Mouse (Mus musculus) intestine, postnatal 0 days (tissue): ENCODE measurements at regions not wholly inside any gene's neighbourhood (a gene's known extent, or its start where the extent isn't known, plus 50 kb on each side); places are given as distances from the start of the nearest gene placed in this dataset.

ENCODE experiments used
- ATAC-seq: fragments of 200-750 bp; cut with Nextera tagmentation; 2 replicates; pipeline ENCODE4 v1.8.0; 2017; ENCODE audit warnings: mild to moderate bottlenecking, moderate TSS enrichment, moderate library complexity
- H3K27ac ChIP-seq: fragments of 300-500 bp; sonication (generic); 2 replicates; pipeline ENCODE4 v1.5.1; 2014; ENCODE audit warnings: mild to moderate bottlenecking, low read depth, low read length, moderate library complexity
- H3K27me3 ChIP-seq: fragments of 300-500 bp; sonication (generic); replicated peaks from 2 replicates; pipeline ENCODE4 v1.6.1; 2014; ENCODE audit warnings: low read length, mixed read lengths; ENCODE audit not compliant: control insufficient read depth, insufficient read depth
- H3K36me3 ChIP-seq: fragments of 300-500 bp; sonication (generic); 2 replicates; pipeline ENCODE4 v1.6.1; 2014; ENCODE audit warnings: mild to moderate bottlenecking, moderate library complexity; ENCODE audit not compliant: control insufficient read depth, insufficient read depth
- H3K4me1 ChIP-seq: fragments of 300-500 bp; sonication (generic); replicated peaks from 2 replicates; pipeline ENCODE4 v1.6.1; 2014; ENCODE audit warnings: antibody characterized with exemption, low read length, mixed read lengths; ENCODE audit not compliant: control insufficient read depth, insufficient read depth
- H3K4me2 ChIP-seq: fragments of 300-500 bp; sonication (generic); replicated peaks from 2 replicates; pipeline ENCODE4 v1.6.1; 2014; ENCODE audit warnings: low read depth, mild to moderate bottlenecking, moderate library complexity
- H3K4me3 ChIP-seq: fragments of 300-500 bp; sonication (generic); 2 replicates; pipeline ENCODE4 v1.5.1; 2014; ENCODE audit warnings: low read depth, low read length
- H3K9ac ChIP-seq: fragments of 300-500 bp; sonication (generic); 2 replicates; pipeline ENCODE4 v1.6.1; 2014; ENCODE audit warnings: mild to moderate bottlenecking, low read depth, low read length
- H3K9me3 ChIP-seq: fragments of 300-500 bp; sonication (generic); 2 replicates; pipeline ENCODE4 v1.6.1; 2016; ENCODE audit warnings: mixed run types; ENCODE audit not compliant: control insufficient read depth
- CTCF ChIP-seq: sonication (generic); IDR thresholded peaks from 2 replicates; pipeline ENCODE4 v1.5.1; 2016; ENCODE audit warnings: low read depth, mild to moderate bottlenecking, control low read depth, antibody characterized with exemption, moderate library complexity
- WGBS: fragments of 180-500 bp; shearing (Covaris S2); extraction: QIAGEN DNeasy Blood & Tissue Kit; methylation state at CpG from one replicate; pipeline ENCODE4 v1.1.7; 2014; 5-methylcytosine and 5-hydroxymethylcytosine counted together

GRCm38 (mm10) chr14:72155197-72155907 is 336.3 kb downstream of the Gm9195 start:
- Histone ChIP-seq H3K9ac (no peak overlapping the region), H3K9me3 (no peaks in the 10 kb centered on the region), H3K27ac (no peak overlapping the region), H3K4me2 (no peak overlapping the region), H3K4me1 (no peaks in the 10 kb centered on the region), H3K36me3 (no peaks in the 10 kb centered on the region), H3K4me3 (no peak overlapping the region), H3K27me3 (no peaks in the 10 kb centered on the region)
- no peak for TF ChIP-seq CTCF
- ATAC-seq, result no peak
- WGBS, result 44% methylated on average over 11 of the region's 11 CpGs

GRCm38 (mm10) chr14:72151676-72152075 is 340.0 kb downstream of the Gm9195 start:
- H3K4me2 ChIP-seq, result no peak overlapping the region
- ATAC-seq, result no peak
- H3K36me3 ChIP-seq, result no peaks in the 10 kb centered on the region
- no peak overlapping the region for H3K4me3 ChIP-seq
- no peak overlapping the region for H3K9ac ChIP-seq
- H3K9me3 ChIP-seq, result no peaks in the 10 kb centered on the region
- H3K4me1 ChIP-seq, result no peaks in the 10 kb centered on the region
- no peak overlapping the region for H3K27ac ChIP-seq
- WGBS, result 77% methylated on average over 4 of the region's 4 CpGs
- no peaks in the 10 kb centered on the region for H3K27me3 ChIP-seq
- no peak for TF ChIP-seq CTCF

GRCm38 (mm10) chr14:72149463-72149862 is 342.2 kb downstream of the Gm9195 start:
- H3K4me3 ChIP-seq, result no peak overlapping the region
- H3K36me3 ChIP-seq, result no peaks in the 10 kb centered on the region
- H3K4me2 ChIP-seq, result no peak overlapping the region
- no peak overlapping the region for H3K9ac ChIP-seq
- 41% methylated on average over 4 of the region's 4 CpGs for WGBS
- no peaks in the 10 kb centered on the region for H3K4me1 ChIP-seq
- no peaks in the 10 kb centered on the region for H3K27me3 ChIP-seq
- H3K27ac ChIP-seq, result no peak overlapping the region
- 0 out of 2 replicates have a peak, but pooled peaks have one; percentile 41 for ATAC-seq
- H3K9me3 ChIP-seq, result no peaks in the 10 kb centered on the region
- TF ChIP-seq CTCF, result no peak

GRCm38 (mm10) chr14:72148886-72149285 is 342.8 kb downstream of the Gm9195 start:
- Histone ChIP-seq H3K27ac (no peak overlapping the region), H3K4me1 (no peaks in the 10 kb centered on the region), H3K4me2 (no peak overlapping the region), H3K9me3 (no peaks in the 10 kb centered on the region), H3K27me3 (no peaks in the 10 kb centered on the region), H3K36me3 (no peaks in the 10 kb centered on the region), H3K9ac (no peak overlapping the region), H3K4me3 (no peak overlapping the region)
- WGBS, result 79% methylated on average over 1 of the region's 1 CpGs
- no peak for ATAC-seq
- TF ChIP-seq CTCF, result no peak

GRCm38 (mm10) chr14:72146381-72146780 is 345.3 kb downstream of the Gm9195 start:
- Histone ChIP-seq H3K27me3 (no peaks in the 10 kb centered on the region), H3K27ac (no peak overlapping the region), H3K9ac (no peak overlapping the region), H3K4me2 (no peak overlapping the region), H3K9me3 (no peaks in the 10 kb centered on the region), H3K4me1 (no peaks in the 10 kb centered on the region), H3K4me3 (no peak overlapping the region), H3K36me3 (no peaks in the 10 kb centered on the region)
- no peak for ATAC-seq
- no peak for TF ChIP-seq CTCF
- WGBS, result 83% methylated on average over 2 of the region's 2 CpGs

GRCm38 (mm10) chr14:72142883-72143487 is 348.7 kb downstream of the Gm9195 start:
- no peaks in the 10 kb centered on the region for H3K9me3 ChIP-seq
- no peak for ATAC-seq
- no peaks in the 10 kb centered on the region for H3K4me1 ChIP-seq
- H3K27ac ChIP-seq, result no peak overlapping the region
- no peak overlapping the region for H3K4me3 ChIP-seq
- H3K27me3 ChIP-seq, result no peaks in the 10 kb centered on the region
- TF ChIP-seq CTCF, result no peak
- H3K36me3 ChIP-seq, result no peaks in the 10 kb centered on the region
- no peak overlapping the region for H3K4me2 ChIP-seq
- no peak overlapping the region for H3K9ac ChIP-seq
- 39% methylated on average over 6 of the region's 6 CpGs for WGBS
